Comparison of ENCODE assay signal across 8 mouse cellular contexts in genomic region chr9:4375828-4376639, GRCm38 (mm10). TPM values are rescaled to one million over a fixed set of nuclear protein-coding genes. Genes with fewer than 3 reads are reported as not detected.
A peak's percentile ranks its signal among the peaks of the same experiment; 100 is the strongest.
DNase-seq lines count a peak whose midpoint lies in the region; ATAC-seq lines count a peak whose summit lies in the region.

Gene Msantd4, plus strand, starts transcription at chr9:4376562.

- DNase-seq in adrenal gland, adult (ENCODE audit: inconsistent age in 2 of 2, low spot score in 1 of 2), result peak; percentile 99
- DNase-seq in embryo, embryonic 10.5 days (ENCODE audit: low spot score), result peak; percentile 99
- DNase-seq in gastrocnemius, postnatal 14 days, result peak; percentile 98
- DNase-seq in left cerebral cortex, postnatal 10 days (ENCODE audit: extremely low spot score in 1 of 2, low spot score in 2 of 2), result peak; percentile 98 to 99
- DNase-seq in right cerebral cortex, postnatal 25 days, result peak; percentile 98
- peak; percentile 95 for DNase-seq in urinary bladder, postnatal 4 days (ENCODE audit: low spot score in 2 of 2)

- ATAC-seq in inflammation-experienced regulatory T-cells, adult 6 months, result peak; percentile 95
- ATAC-seq in megakaryocyte-erythroid progenitor cell, adult 5-6 weeks (replicated peaks; ENCODE audit: low FRiP score, low TSS enrichment, poor library complexity, severe bottlenecking), result peak; percentile 100

- intact Hi-C loops in gastrocnemius, postnatal 14 days (cut with DNase I; ENCODE audit: low total_unique reads), result loop anchor here (10.0 kb wide), 1 partner anchor 61 kb away; no protein-coding TSS in a partner anchor
- intact Hi-C loops in left cerebral cortex, postnatal 10 days (cut with DNase I), result loop anchor here (5.0 kb wide), 1 partner anchor 64 kb away; no protein-coding TSS in a partner anchor

RNA-seq across cellular contexts. Expression of gene Msantd4, which starts in this region (rescaled TPM):
- 10 to 100 TPM; 25.2 to 25.7 TPM for total RNA-seq in gastrocnemius, postnatal 14 days (2021)
- polyA plus RNA-seq in inflammation-experienced regulatory T-cells, adult 6 months (2017; shearing (Covaris generic)), result 10 to 100 TPM; 20.8 to 25.8 (median 23.6) TPM
- total RNA-seq in left cerebral cortex, postnatal 10 days (2021), result 10 to 100 TPM; 47.3 to 47.5 TPM
- 10.2 and 12.9 TPM in 2 replicates for total RNA-seq in megakaryocyte-erythroid progenitor cell, adult 5-6 weeks (2014; fragmentation: Nextera tagmentation)
- 28.3 and 35.3 TPM in 2 replicates for total RNA-seq in megakaryocyte-erythroid progenitor cell, adult 5-6 weeks (2017)

Comparison
In these comparisons a context has a peak if more than half of its experiments do, and no peak if none do; other contexts are left out.
1. Peak in every context shown above with its lines: DNase-seq and ATAC-seq.